Mouse (Mus musculus): ENCODE data around the gene Dnajb13. TPM values are rescaled to one million over a fixed set of nuclear protein-coding genes. Genes with fewer than 3 reads are reported as not detected.

Dnajb13 gene
- polyA plus RNA-seq, 1 experiment, result 15.2 TPM

DNA sequence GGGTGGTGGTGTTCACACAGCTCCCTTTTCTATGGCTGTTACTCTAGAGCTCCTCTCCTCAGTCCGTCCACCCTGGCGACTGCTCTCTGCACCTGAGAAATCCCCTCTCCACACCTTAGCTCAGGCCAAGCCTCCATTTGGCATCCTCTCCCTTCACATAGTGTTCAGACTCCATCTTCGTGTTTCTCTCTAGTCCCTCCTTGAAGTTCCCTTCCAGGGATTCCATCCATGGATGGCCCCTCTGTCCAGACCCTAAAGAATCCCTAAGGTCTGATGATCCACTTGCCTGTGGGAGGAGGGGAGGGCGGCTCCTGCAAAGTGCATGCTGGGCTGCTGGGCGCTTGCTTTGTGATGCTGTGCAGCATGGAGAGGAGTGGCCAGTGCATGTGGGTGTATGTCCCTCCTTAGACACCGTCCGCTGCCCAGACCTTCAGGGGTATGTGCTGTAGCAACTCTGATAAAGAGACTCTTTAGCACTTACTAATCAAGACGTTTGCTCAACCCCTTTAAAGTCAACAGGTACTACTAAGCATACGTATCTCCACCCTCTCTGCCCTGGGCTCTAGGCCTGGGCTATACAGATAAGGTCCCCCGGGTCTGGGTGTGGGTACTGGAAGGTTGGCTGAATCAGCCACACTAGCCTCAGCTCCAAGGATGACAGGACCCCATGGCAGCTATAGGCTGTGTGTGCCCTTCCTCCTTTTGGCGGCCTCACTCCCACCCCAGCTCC, 47.8 kb downstream of the Dnajb13 start:
- TF ChIP-seq CTCF (IDR thresholded peaks at IDR 0.05; ENCODE audit: insufficient read depth, low read length) (no peak), POLR2A (IDR thresholded peaks at IDR 0.05; ENCODE audit: borderline replicate concordance, extremely low read depth, low read depth, low read length) (no peak)
- Histone ChIP-seq H3K4me3 (replicated peaks; ENCODE audit: extremely low read depth, low read depth, low read length) (no peak overlapping the region), H3K4me1 (ENCODE audit: control insufficient read depth, insufficient read depth, low read length) (peaks cover 23% of the 10 kb centered on the region)
- 80% methylated on average over 11 of the region's 11 CpGs for WGBS
- no peak for DNase-seq

DNA sequence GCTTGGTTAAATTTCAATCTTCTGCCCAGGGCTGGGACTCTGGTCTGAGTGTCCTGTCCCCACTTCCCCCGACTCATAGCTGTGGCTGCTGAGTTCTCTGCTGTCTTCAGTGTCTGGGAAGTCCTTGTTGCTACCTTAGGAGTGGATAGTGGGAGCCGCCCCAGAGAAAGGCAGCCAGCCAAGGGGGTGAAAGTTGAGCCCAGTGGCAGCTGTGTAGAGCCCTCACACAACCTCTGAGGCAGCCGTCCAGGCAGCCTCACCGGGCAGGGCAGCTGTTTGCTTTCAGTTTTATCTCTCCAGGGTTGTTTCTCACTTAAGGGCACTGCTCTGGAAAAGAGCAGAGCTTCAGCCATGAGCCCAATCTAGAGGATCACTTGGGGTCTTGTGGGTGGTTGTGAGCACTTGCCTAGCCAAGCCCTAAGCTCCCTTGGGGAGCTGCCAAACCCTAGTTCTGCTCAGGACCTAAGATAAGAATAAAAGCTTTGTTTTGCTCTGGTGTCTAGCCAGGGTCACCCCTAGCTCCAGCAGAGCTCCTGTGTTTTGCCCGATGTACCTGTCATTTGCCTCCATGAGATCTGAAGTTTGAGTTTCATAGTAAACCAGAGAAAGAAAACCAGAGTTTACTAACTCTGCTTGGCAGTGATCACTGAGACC, 49.0 kb downstream of the Dnajb13 start:
- Histone ChIP-seq H3K4me3 (replicated peaks; ENCODE audit: extremely low read depth, low read depth, low read length) (no peak overlapping the region), H3K4me1 (ENCODE audit: control insufficient read depth, insufficient read depth, low read length) (peaks cover 32% of the 10 kb centered on the region)
- DNase-seq, result peak; percentile 89
- WGBS, result 11% methylated on average over 5 of the region's 5 CpGs
- TF ChIP-seq POLR2A (IDR thresholded peaks at IDR 0.05; ENCODE audit: borderline replicate concordance, extremely low read depth, low read depth, low read length) (peak; percentile 38; the same call in 1 of the 2 replicates), CTCF (IDR thresholded peaks at IDR 0.05; ENCODE audit: insufficient read depth, low read length) (no peak)

DNA sequence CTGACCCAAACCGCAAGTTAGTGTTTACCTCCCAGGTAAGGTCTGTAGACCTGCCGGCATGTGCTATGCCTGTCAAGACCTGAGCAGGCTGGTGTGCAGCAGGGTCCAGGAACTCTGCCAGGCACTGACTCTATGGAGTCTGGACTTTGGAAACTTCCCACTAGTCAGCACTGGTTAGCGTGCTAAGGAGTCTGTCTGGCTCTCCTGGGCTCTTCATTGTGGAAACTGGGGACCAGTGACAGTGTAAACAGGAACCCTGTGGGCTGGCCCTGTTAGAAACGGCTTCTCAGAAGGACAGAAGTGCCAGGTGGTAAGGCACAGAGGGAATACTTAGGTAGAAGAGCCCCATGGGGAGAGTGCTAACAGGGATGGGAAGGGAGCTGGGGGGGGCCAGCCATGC, 49.5 kb downstream of the Dnajb13 start:
- H3K4me1 ChIP-seq (ENCODE audit: control insufficient read depth, insufficient read depth, low read length), result peaks cover 32% of the 10 kb centered on the region
- no peak overlapping the region for H3K4me3 ChIP-seq (replicated peaks; ENCODE audit: extremely low read depth, low read depth, low read length)
- WGBS, result 44% methylated on average over 4 of the region's 4 CpGs
- TF ChIP-seq CTCF (IDR thresholded peaks at IDR 0.05; ENCODE audit: insufficient read depth, low read length) (no peak), POLR2A (IDR thresholded peaks at IDR 0.05; ENCODE audit: borderline replicate concordance, extremely low read depth, low read depth, low read length) (no peak)
- no peak for DNase-seq

DNA sequence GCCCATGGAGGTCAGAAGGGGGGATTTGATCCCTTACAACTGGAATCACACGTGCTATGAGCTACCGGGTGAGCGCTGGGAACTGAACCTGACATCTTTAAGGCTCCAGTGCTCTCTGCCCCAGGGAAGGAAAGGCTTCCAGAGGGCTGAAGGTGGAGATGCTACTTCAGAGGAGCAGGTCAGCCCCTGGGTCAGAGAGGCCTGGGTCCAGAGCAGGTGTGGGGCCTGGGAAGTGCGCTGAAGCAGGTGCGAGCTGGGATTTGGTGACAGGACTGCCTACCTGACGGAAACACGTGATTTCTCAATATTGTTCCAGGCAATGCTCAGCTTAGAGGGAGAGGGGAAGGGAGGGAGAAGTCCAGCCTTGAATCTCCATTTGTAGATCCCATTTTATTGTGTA, 50.5 kb downstream of the Dnajb13 start:
- Histone ChIP-seq H3K4me1 (ENCODE audit: control insufficient read depth, insufficient read depth, low read length) (peaks cover 32% of the 10 kb centered on the region), H3K4me3 (replicated peaks; ENCODE audit: extremely low read depth, low read depth, low read length) (no peak overlapping the region)
- TF ChIP-seq CTCF (IDR thresholded peaks at IDR 0.05; ENCODE audit: insufficient read depth, low read length), result no peak
- TF ChIP-seq POLR2A (IDR thresholded peaks at IDR 0.05; ENCODE audit: borderline replicate concordance, extremely low read depth, low read depth, low read length), result no peak
- no peak for DNase-seq
- WGBS, result 88% methylated on average over 7 of the region's 7 CpGs

DNA sequence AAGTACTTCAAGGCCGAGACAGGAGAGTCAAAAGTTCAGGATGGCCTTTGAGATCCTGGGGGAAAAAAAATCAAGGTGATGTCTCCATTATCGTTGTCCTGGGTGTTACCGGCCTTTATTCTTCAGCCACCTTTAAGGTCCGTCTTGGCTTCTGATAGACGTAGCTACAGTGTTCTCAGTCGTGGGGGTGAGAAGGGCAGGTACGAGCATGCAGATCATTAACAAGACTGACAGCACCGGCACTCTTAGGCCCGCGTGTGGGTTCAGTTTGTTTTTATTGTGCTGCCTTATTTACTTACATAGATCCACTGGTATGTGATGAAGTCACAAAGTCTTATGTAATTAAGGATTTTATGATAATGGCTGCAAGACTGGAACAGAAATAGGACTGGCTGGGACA, 51.0 kb downstream of the Dnajb13 start:
- no peak for DNase-seq
- Histone ChIP-seq H3K4me3 (replicated peaks; ENCODE audit: extremely low read depth, low read depth, low read length) (no peak overlapping the region), H3K4me1 (ENCODE audit: control insufficient read depth, insufficient read depth, low read length) (peaks cover 32% of the 10 kb centered on the region)
- 76% methylated on average over 10 of the region's 10 CpGs for WGBS
- TF ChIP-seq POLR2A (IDR thresholded peaks at IDR 0.05; ENCODE audit: borderline replicate concordance, extremely low read depth, low read depth, low read length), result no peak
- TF ChIP-seq CTCF (IDR thresholded peaks at IDR 0.05; ENCODE audit: insufficient read depth, low read length), result no peak

DNA sequence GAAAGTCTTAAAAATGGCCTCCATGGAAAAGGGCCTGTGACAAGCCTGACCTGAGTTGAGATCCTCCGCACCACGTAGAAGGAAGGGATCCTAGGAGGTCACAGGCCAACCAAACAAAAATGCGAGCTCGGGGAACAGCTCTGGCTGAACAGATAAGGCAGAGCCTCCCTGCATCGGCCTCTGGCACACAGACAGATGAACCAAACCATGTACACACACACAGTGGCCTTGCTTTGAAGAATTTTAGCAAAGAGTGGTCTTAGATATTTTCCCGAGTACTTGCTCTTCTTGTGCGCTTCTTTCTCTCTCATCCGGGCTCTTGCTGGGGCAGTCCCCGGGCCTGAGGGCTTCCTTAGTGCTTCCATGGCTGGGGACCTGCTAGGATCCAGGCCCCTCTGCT, 51.6 kb downstream of the Dnajb13 start:
- TF ChIP-seq POLR2A (IDR thresholded peaks at IDR 0.05; ENCODE audit: borderline replicate concordance, extremely low read depth, low read depth, low read length), result no peak
- no peak for TF ChIP-seq CTCF (IDR thresholded peaks at IDR 0.05; ENCODE audit: insufficient read depth, low read length)
- 77% methylated on average over 9 of the region's 9 CpGs for WGBS
- no peak for DNase-seq
- Histone ChIP-seq H3K4me1 (ENCODE audit: control insufficient read depth, insufficient read depth, low read length) (peaks cover 32% of the 10 kb centered on the region), H3K4me3 (replicated peaks; ENCODE audit: extremely low read depth, low read depth, low read length) (no peak overlapping the region)

DNA sequence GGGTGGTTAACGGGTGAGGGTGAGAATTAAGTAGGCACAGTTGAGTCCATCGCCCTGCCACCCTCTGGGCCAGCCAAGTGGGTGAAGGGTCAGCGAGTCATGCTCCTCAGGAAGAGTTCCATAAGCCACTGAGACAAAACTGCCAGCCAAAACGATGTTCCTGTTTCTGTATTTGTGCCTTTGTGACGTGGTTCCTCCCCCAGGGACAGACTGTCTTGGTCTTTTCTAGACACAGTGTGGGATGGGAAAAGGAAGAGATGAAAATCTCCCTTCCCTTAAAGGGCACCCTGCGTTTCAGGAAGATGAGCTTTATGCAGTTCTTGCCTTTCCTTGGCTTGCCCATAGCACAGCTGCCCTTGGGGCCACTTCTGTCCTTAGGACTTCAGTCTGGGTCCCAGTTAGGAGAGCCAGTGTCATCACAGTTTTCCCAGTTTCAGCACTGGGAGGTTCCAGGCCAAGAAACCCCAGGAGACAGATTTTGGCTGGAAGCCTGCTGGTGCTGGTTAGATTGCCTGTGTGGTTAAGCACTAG, 53.1 kb downstream of the Dnajb13 start:
- Histone ChIP-seq H3K4me1 (ENCODE audit: control insufficient read depth, insufficient read depth, low read length) (peaks cover 32% of the 10 kb centered on the region), H3K4me3 (replicated peaks; ENCODE audit: extremely low read depth, low read depth, low read length) (no peak overlapping the region)
- DNase-seq, result peak; percentile 57
- TF ChIP-seq POLR2A (IDR thresholded peaks at IDR 0.05; ENCODE audit: borderline replicate concordance, extremely low read depth, low read depth, low read length) (no peak; the same call in 1 of the 2 replicates), CTCF (IDR thresholded peaks at IDR 0.05; ENCODE audit: insufficient read depth, low read length) (no peak)
- 24% methylated on average over 6 of the region's 6 CpGs for WGBS

DNA sequence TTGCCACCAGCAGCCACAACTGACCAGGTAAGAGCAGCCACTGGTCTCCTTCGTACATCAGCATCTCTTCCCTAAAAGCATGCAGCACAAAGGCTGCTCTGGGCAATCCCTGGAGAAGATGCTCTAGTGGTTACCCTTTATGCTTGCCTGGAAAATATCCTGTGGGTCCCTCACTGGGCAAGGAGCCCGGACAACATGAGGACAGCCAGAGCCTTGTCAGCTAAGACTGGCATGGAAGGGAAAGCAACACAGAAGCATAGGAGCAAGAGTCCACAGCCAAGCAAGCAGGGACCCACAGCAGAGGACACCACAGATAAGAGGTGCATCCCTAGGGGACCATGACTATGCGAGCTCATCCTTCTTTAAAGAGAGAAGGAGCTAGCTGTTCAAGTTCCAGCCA, 54.9 kb downstream of the Dnajb13 start:
- WGBS, result 88% methylated on average over 3 of the region's 3 CpGs
- TF ChIP-seq POLR2A (IDR thresholded peaks at IDR 0.05; ENCODE audit: borderline replicate concordance, extremely low read depth, low read depth, low read length) (no peak), CTCF (IDR thresholded peaks at IDR 0.05; ENCODE audit: insufficient read depth, low read length) (no peak)

DNA sequence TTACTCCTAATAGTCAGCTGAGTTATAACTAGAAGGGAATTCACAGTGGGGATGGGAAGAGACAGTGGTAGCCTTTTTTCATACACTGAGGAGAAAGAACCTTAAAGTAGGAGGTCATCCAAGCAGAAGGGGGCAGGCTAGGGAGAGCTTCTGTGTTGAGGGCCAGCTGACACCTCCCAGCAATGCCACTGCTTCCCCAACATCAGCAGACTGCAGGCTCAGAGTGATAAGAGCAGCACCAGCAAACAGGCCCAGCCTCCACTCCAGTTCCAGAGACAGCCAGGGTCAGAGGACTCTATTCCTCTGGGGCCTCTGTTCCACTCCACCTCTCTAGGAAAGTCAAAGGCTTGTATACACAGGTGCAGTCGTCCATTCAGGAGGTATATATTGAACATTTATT, 56.6 kb downstream of the Dnajb13 start:
- no peak for DNase-seq
- Histone ChIP-seq H3K4me1 (ENCODE audit: control insufficient read depth, insufficient read depth, low read length) (peaks cover 17% of the 10 kb centered on the region), H3K4me3 (replicated peaks; ENCODE audit: extremely low read depth, low read depth, low read length) (no peak overlapping the region)
- TF ChIP-seq POLR2A (IDR thresholded peaks at IDR 0.05; ENCODE audit: borderline replicate concordance, extremely low read depth, low read depth, low read length) (no peak), CTCF (IDR thresholded peaks at IDR 0.05; ENCODE audit: insufficient read depth, low read length) (no peak)
- WGBS, result 58% methylated on average over 1 of the region's 1 CpGs

More for the DNA sequence above, 54.9 kb downstream of the Dnajb13 start:
- H3K4me1 ChIP-seq (ENCODE audit: control insufficient read depth, insufficient read depth, low read length), result peaks cover 24% of the 10 kb centered on the region
- H3K4me3 ChIP-seq (replicated peaks; ENCODE audit: extremely low read depth, low read depth, low read length), result no peak overlapping the region
- no peak for DNase-seq

Other genes starting within 250 kb of the Dnajb13 start
- gene P4ha3, start 229.4 kb downstream of the Dnajb13 start, polyA plus RNA-seq (2012; rRNA removed), result 0.77 and 1.2 TPM in 2 replicates
- 14.7 and 16.6 TPM in 2 replicates for gene C2cd3, start 142.7 kb downstream of the Dnajb13 start, polyA plus RNA-seq (2012; rRNA removed)
- 77.0 and 93.3 TPM in 2 replicates for gene Ppme1, start 142.7 kb downstream of the Dnajb13 start, polyA plus RNA-seq (2012; rRNA removed)
- gene Ucp3, start 42.0 kb downstream of the Dnajb13 start, polyA plus RNA-seq (2012; rRNA removed), result 5.0 and 7.8 TPM in 2 replicates
- 467 and 695 TPM in 2 replicates for gene Ucp2, start 21.6 kb downstream of the Dnajb13 start, polyA plus RNA-seq (2012; rRNA removed)
- 8.5 and 9.0 TPM in 2 replicates for gene Coa4, start 22.1 kb upstream of the Dnajb13 start, polyA plus RNA-seq (2012; rRNA removed)
- 30.3 and 42.9 TPM in 2 replicates for gene Rab6a, start 92.5 kb upstream of the Dnajb13 start, polyA plus RNA-seq (2012; rRNA removed)
- gene Mrpl48, start 93.3 kb upstream of the Dnajb13 start, polyA plus RNA-seq (2012; rRNA removed), result 5.9 and 10.4 TPM in 2 replicates
- 181 and 197 TPM in 2 replicates for gene Plekhb1, start 147.5 kb upstream of the Dnajb13 start, polyA plus RNA-seq (2012; rRNA removed)
- 84.8 and 96.6 TPM in 2 replicates for gene Fam168a, start 191.7 kb upstream of the Dnajb13 start, polyA plus RNA-seq (2012; rRNA removed)

Data from lung, adult 2 months (tissue).